22 mouse cellular contexts compared by ENCODE assay signal in the genomic region with DNA sequence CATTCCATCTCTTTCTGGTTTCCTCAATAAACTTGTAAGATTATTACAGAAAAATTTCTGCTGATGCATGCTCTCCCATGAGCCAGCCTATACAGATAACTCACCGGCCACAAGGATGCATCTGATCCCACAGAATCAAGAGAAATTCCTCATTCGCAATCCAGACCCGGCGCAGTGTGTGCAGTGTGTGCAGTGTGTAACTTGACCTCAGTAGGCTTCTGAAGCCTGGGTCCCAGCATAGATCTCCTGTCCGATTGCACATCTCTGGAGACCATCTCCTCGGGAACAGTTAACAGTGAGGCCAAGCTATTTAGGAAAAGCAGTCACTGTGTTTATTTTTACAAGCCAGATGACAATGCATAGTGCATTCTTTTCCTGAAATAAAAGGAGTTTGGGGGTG.
"Had no signal": no experiment of that assay in that cellular context is flagged by ENCODE, and none has a peak within 500 bp of the region (broad histone marks: within the 10 kb centered on the region; RNA-seq: fewer than 3 reads in every experiment).

No protein-coding gene starts in this region.

- ATAC-seq: liver, embryonic 12.5 days had no signal

- H3K36me3 ChIP-seq: limb, embryonic 10.5 days; limb, embryonic 13.5 days; liver, embryonic 12.5 days; liver, embryonic 15.5 days; lung, embryonic 15.5 days; stomach, embryonic 15.5 days had no signal

- H3K4me1 ChIP-seq: limb, embryonic 10.5 days; liver, embryonic 12.5 days; liver, embryonic 15.5 days; megakaryocyte, embryonic 14.5 days had no signal

- H3K27me3 ChIP-seq: liver, embryonic 12.5 days; liver, embryonic 15.5 days; lung, embryonic 15.5 days; megakaryocyte, embryonic 14.5 days; stomach, embryonic 15.5 days had no signal

- H3K9ac ChIP-seq: limb, embryonic 13.5 days; liver, embryonic 12.5 days; liver, embryonic 15.5 days; lung, embryonic 15.5 days; stomach, embryonic 15.5 days had no signal

- H3K27ac ChIP-seq: layer of hippocampus, adult 2 months; limb, embryonic 10.5 days; limb, embryonic 13.5 days; liver, embryonic 12.5 days; liver, embryonic 15.5 days; lung, embryonic 15.5 days; stomach, embryonic 15.5 days had no signal

- H3K4me3 ChIP-seq: layer of hippocampus, adult 2 months; limb, embryonic 10.5 days; limb, embryonic 13.5 days; liver, embryonic 12.5 days; liver, embryonic 15.5 days; lung, embryonic 15.5 days; megakaryocyte, embryonic 14.5 days; stomach, embryonic 15.5 days had no signal

- H3K9me3 ChIP-seq: limb, embryonic 10.5 days; limb, embryonic 13.5 days; liver, embryonic 12.5 days; liver, embryonic 15.5 days; lung, embryonic 15.5 days; stomach, embryonic 15.5 days had no signal

- DNase-seq: kidney, postnatal 14 days; kidney, postnatal 4 days; layer of hippocampus, adult 9-11 months; liver; lung, adult 18-20 months; lung, postnatal 10 days; lung, postnatal 36 days; midbrain, embryonic 14.5 days; right cerebral cortex, adult 18-20 months; right cerebral cortex, postnatal 14 days; right cerebral cortex, postnatal 4 days; spleen, adult 18-20 months; thymus, postnatal 25 days had no signal

- H3K4me2 ChIP-seq: limb, embryonic 13.5 days; liver, embryonic 12.5 days; liver, embryonic 15.5 days; lung, embryonic 15.5 days; midbrain, embryonic 11.5 days; stomach, embryonic 15.5 days had no signal
